Comparison of ENCODE assay signal across 24 mouse cellular contexts in genomic region chr2:163218095-163218494, GRCm38 (mm10). TPM values are rescaled to one million over a fixed set of nuclear protein-coding genes. Genes with fewer than 3 reads are reported as not detected.
DNase-seq lines count a peak whose midpoint lies in the region; ATAC-seq lines count a peak whose summit lies in the region.
"Had no signal": no experiment of that assay in that cellular context is flagged by ENCODE, and none has a peak within 500 bp of the region (broad histone marks: within the 10 kb centered on the region; RNA-seq: fewer than 3 reads in every experiment).

No protein-coding gene starts in this region.

- H3K36me3 ChIP-seq in midbrain, embryonic 13.5 days = no peaks in the 10 kb centered on the region
- no peaks in the 10 kb centered on the region for H3K36me3 ChIP-seq in midbrain, embryonic 15.5 days (replicated peaks)
- H3K36me3 ChIP-seq: G1E had no signal

- no peaks in the 10 kb centered on the region for H3K9me3 ChIP-seq in midbrain, embryonic 13.5 days
- H3K9me3 ChIP-seq in midbrain, embryonic 15.5 days = no peaks in the 10 kb centered on the region
- H3K9me3 ChIP-seq: G1E had no signal

- no peaks in the 10 kb centered on the region for H3K27me3 ChIP-seq in midbrain, embryonic 13.5 days
- H3K27me3 ChIP-seq in midbrain, embryonic 15.5 days (replicated peaks) = no peaks in the 10 kb centered on the region

- WGBS in midbrain, embryonic 13.5 days = 70% methylated on average over 3 of the region's 3 CpGs
- 71% methylated on average over 3 of the region's 3 CpGs for WGBS in midbrain, embryonic 15.5 days

- no peak overlapping the region for H3K4me3 ChIP-seq in midbrain, embryonic 13.5 days (replicated peaks)
- H3K4me3 ChIP-seq in midbrain, embryonic 15.5 days = no peak overlapping the region

- H3K4me2 ChIP-seq in midbrain, embryonic 13.5 days (replicated peaks) = no peak overlapping the region
- no peak overlapping the region for H3K4me2 ChIP-seq in midbrain, embryonic 15.5 days

- peak; percentile 31 to 50 for DNase-seq in adrenal gland, adult (ENCODE audit: inconsistent age in 2 of 2, low spot score in 1 of 2)
- no peak for DNase-seq in adrenal gland, adult 8-10 months
- peak; percentile 32 for DNase-seq in adrenal gland, adult 2 months
- DNase-seq in adrenal gland, postnatal 25 days = no peak
- DNase-seq in adrenal gland, postnatal 10 days = peak; percentile 36
- no peak for DNase-seq in adrenal gland, postnatal 4 days (ENCODE audit: low spot score in 2 of 2)
- DNase-seq: adrenal gland, postnatal 14 days; B cell, adult 2 months; cerebellum, adult 11 months; cerebellum, adult 11-12 months; cerebellum, adult 18-20 months; cerebellum, adult 2 months; cerebellum, adult 8-10 months; cerebellum, adult 9-10 months; cerebellum, adult 9-11 months; cerebellum, postnatal 10 days had no signal

- peaks cover 39% of the 10 kb centered on the region for H3K4me1 ChIP-seq in midbrain, embryonic 13.5 days (replicated peaks)
- peaks cover 25% of the 10 kb centered on the region for H3K4me1 ChIP-seq in midbrain, embryonic 15.5 days

- ATAC-seq in midbrain, embryonic 13.5 days = no peak
- ATAC-seq in midbrain, embryonic 15.5 days (replicated peaks) = no peak
- ATAC-seq: activated CD4-positive, CD25-positive, alpha-beta regulatory T cell, adult 4 months; CD4-positive, CD25-positive, alpha-beta regulatory T cell, adult 4 months; Patski had no signal

- peak overlapping the region; percentile 6; the same call in 1 of the 2 replicates for H3K27ac ChIP-seq in midbrain, embryonic 13.5 days
- no peak overlapping the region for H3K27ac ChIP-seq in midbrain, embryonic 15.5 days

- H3K9ac ChIP-seq in midbrain, embryonic 13.5 days (replicated peaks) = no peak overlapping the region
- no peak overlapping the region for H3K9ac ChIP-seq in midbrain, embryonic 15.5 days

RNA-seq across cellular contexts. Expression of gene Tox2, which starts 15.2 kb away (rescaled TPM):
- 10 to 100 TPM in 2 of 4 experiments, 1 to 10 TPM in 2; 2.3 to 11.7 (median 6.8) TPM for total RNA-seq in adrenal gland, adult 8-10 months (2022)
- total RNA-seq in adrenal gland, adult 2 months (2021) = 1 to 10 TPM; 4.0 to 7.4 TPM
- polyA plus RNA-seq in adrenal gland, adult 2 months (2012; rRNA removed) = 8.0 and 32.8 TPM in 2 replicates
- 2.7 and 3.0 TPM in 2 replicates for total RNA-seq in adrenal gland, postnatal 25 days (2021)
- 1 to 10 TPM; 3.9 to 5.0 TPM for total RNA-seq in adrenal gland, postnatal 10 days (2021)
- total RNA-seq in adrenal gland, postnatal 4 days (2021) = 1 to 10 TPM; 8.0 to 9.5 TPM
- 38.8 and 44.2 TPM in 2 replicates for polyA plus RNA-seq in midbrain, embryonic 13.5 days (2015; fragmentation: Nextera tagmentation; extraction: Ambion mirVana)
- polyA plus RNA-seq in midbrain, embryonic 15.5 days (2015; fragmentation: Nextera tagmentation; extraction: Ambion mirVana) = 47.4 and 55.1 TPM in 2 replicates
- total RNA-seq: CH12.LX, G1E, MEL had no signal
- polyA plus RNA-seq: G1E, Patski had no signal

Comparison
In these comparisons a context has a peak if more than half of its experiments do, and no peak if none do; other contexts are left out.
1. DNase-seq: peak in adrenal gland, adult (2 of 2), adrenal gland, adult 2 months (single experiment) and adrenal gland, postnatal 10 days (single experiment); none in adrenal gland, adult 8-10 months (single experiment), adrenal gland, postnatal 25 days (single experiment) and adrenal gland, postnatal 4 days (0 of 2).